Mouse (Mus musculus): ENCODE data around the gene Mrvi1.

The Mrvi1 gene

DNA sequence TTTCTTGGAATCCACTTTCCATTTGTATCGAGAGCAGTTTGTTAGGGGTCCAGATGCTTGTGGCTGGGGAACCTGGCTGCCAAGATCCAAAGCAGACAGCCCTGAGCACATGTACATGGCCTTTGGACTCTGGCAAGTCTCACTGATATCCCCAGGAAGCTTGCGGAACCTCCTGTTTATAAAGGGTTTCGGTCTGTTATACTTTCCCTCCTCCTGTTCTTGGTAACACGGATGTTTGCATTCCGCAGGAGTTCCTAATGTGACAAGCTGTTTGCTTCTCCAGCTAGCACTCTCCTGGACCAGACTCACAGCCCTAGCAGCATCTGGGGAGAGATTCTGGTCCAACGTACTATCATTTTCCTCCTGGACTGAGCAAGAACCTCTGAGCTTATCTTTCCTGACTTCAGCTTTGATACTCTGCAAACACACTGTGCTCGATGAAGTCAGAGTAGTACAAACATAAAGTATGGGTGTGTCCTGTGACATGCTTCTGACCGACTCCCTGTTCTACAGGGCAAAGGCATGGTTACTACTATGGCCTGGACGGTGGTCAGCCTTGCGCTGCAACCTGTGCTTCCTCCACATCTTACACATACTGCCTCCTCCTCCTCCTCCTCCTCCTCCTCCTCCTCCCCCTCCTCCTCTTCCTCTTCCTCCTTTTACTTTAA, 88.2 kb downstream of the Mrvi1 start:
- no peak for DNase-seq (ENCODE audit: low read depth, low spot score)

DNA sequence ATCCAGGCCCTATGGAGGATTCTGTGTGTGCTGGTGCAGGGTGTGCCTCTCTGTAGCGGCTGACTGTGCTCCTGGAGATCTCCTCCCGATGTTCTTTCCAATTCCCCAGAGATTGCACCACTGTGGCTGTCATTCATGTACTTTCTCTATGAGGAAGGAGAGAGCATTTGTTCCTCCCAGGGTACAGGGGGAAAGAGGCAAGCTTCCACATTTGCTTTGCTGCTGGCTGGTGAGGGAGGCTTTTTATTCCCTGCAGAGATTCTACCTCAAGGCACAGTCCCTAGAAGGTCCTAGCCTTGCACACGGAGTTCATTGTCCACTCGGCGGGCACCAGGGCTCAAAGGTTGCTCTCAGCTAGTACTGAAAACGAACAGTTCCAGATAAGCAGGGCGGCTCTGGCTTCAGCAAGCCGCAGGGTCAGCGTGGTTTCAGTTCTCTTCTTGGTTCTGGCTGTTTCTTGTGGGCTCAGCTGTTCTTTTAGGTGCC, 90.7 kb downstream of the Mrvi1 start:
- DNase-seq (ENCODE audit: low read depth, low spot score), result no peak

DNA sequence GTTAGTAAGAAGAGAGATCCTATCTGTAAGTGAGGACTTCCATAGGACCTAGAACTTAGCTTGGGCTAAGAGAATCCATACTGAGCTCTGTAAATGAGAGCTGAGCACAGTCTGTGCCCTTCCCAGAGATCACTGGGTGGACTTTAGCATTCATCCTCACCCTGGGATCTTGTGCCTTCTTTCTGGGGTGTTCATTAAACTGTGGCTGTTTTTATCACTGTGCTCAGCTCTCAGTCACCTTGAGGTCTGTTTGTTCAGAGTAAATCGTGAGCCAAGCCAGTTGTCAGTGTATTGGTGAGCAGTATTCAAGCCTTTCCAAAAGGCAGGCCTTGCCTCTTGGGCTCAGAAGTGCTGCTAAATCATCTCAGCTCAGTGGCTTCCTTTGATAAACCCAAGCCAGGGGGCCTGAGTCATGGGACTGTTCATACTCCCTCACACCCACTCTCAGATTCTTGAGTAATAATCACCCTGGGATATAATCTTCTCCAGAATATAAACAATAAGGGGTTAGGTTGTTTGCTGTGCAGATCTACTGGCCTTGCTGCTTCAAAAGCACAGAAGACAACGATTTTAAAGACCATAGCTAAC, 100.4 kb downstream of the Mrvi1 start:
- DNase-seq (ENCODE audit: low read depth, low spot score), result no peak

DNA sequence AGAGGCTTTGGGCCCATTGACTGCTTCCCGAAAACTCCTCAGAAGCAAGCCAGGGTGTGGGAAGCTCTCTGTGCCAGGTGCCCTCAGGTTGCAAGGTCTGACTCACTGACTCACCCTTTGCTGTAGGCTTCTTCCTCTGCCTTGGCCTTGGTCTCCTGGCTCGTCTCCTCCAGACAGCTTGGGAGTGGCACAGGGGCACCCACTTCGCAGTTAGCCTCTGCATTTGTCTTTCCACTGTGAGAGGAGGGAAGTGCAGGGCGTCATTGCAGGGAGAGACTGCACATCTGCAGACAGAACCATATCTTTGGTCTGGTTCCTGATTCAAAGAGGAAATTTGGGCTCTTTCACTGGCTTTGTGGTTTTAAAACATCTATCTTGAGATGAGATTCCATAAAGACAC, 104.2 kb downstream of the Mrvi1 start:
- DNase-seq (ENCODE audit: low read depth, low spot score), result no peak

DNA sequence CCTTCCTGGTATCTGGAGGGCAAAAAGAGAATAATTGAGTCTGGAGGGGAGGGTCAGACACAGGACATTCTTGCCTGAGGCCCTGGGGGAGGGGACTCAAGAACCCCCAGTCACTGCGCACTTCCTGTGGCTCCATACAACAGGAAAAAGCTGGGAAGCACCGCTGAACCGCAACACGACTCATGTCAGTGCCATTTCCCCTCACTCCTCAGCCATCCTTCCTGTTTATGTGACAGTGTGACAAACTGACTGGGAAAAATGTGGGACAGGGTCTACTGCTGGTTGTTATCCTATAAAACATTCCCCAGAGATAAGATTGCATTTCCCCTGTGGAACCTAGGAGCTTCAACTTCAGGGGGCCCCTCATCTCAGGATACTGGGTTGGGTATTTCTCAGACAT, 105.3 kb downstream of the Mrvi1 start:
- no peak for DNase-seq (ENCODE audit: low read depth, low spot score)

DNA sequence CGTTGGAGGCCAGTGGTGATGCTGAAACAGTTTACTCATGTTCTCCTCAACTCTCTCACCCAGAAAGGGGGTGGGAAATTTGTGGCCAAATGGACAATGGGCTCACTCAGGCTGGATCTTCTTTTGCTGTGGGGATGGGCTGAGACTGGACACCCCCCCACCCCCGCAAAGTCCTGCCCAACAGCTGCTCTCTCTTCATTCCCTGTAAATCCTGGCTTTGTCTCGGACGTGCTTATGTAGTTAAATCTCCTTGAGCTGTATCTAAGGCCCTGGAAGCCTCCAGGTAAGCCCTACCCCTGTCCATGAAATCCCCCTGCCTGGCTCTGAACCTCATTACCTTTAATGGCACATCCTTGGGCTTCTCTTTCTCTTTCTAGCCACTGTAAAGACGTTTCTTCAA, 113.5 kb downstream of the Mrvi1 start:
- no peak for DNase-seq (ENCODE audit: low read depth, low spot score)

DNA sequence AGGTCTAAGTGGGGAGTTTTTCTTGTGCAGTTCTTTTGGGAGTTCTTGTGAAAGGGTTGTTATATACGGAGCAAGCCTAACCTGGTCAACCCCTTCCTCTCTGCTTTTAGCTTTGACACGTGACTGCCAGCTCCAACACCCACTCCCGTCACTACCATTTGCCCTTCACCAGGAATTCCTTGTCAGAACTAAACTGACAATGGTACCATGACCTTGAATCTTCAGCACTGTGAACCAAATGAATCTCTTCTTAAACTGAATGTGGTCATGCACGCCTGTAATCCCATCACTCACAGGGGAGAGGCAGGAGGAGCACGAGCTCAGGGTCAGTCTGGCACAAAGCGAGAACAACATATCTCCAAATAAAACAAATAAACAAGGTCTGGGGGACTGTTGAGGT, 115.1 kb downstream of the Mrvi1 start:
- no peak for DNase-seq (ENCODE audit: low read depth, low spot score)

DNA sequence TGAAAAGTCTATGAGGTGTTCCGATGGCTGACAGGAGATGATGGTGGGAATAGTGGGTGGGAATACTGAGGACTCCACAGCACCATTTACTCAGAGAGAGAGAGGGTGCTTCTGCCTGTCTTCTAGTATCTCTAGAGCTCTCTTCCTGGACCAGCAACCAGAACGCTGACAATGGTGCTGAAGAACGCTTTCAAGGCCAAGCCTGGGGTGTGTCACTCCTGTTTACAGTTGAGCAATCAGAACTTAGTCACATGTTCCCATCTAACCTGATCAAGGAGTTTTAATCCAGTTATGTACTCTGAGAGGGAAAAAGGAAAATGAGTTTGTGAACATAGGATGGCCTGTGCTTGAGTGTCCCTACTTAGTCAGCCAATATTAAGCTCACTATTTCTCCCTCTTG, 116.2 kb downstream of the Mrvi1 start:
- no peak for DNase-seq (ENCODE audit: low read depth, low spot score)

DNA sequence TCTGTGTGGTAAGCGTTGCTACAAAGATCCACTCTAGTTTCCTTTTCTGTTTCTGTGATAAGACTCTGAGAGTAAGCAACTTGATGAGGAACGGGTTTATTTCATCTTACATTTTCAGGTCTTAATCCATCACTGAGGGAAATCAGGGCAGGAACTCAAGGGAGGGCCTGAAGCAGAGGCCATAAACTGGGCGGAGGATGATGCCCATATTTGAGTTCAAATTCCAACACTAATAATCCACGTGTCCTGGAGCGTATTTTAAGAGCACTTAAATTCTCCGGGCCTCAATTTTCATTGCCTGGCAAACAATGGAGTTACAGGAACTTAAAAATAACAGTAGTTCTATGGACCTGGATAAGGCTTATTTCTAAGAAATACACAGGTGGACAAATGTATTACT, 116.7 kb downstream of the Mrvi1 start:
- DNase-seq (ENCODE audit: low read depth, low spot score), result no peak

DNA sequence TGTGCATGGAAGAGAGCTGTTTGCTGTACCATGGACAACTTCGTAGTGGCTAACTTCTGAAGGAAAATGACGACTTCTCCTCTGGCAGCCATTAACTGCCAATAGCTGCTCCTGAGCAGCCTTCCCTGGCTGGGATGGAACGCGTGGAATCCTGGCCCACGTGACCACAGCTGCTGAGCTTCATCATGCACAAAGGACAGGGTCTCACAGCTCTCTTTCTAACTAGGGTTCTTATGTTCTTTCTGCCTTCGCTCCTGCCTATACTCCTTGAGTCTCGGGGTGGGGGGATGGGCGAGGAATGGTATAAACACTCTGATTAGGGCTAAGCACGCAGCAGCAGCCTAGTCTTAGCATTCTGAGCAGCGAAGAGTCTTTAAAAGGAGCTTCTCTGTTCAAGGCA, 117.2 kb downstream of the Mrvi1 start:
- DNase-seq (ENCODE audit: low read depth, low spot score), result no peak

DNA sequence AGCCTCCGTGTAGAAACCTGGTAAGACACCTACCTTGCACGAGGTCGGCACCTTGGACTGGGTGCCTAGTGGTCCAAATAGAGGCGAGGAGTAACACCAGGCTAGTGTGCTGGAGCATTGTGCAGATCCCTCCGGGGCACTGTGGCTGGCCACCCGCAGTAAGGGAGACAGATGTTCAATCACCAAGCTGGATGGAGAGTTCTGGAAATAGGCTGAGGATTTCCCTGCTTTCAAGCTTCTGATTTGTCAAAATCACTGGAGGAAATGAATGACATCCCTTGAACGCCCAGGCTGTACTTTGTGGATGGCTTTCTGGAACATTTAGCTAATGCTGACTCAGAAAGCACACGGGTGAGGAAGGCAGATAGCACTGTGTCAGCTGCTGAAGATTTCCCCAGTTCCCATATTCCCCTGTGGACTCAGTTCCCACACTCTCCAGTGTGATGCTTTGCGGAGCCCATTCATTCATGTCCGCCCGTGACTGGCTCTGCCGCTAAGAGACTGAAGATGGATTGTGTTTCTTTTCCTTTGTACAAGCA, 119.4 kb downstream of the Mrvi1 start, which contains the start of gene Lyve1:
TSS of gene Lyve1 (minus strand) at position 489 of the 539 bp plus-strand sequence.
- no peak for DNase-seq (ENCODE audit: low read depth, low spot score)

DNA sequence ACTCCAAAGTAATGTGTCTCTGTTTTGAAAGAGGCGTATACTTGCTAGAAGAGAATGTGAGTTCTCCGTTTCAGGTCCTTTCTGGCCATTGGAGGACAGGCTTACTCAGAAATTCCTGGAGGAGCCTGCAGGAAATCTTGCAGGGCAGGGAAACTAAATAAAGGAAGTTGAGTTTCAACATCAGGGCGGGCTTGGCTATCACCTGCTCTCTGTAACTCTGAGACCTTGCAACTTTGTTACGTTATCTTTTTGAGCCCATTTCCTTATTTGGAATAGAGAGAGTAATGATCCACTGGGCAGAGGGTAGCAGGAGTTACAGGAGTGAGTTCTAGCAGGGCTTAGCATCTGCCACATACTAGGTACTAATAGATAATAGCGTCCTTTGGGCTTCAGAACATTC, 122.1 kb downstream of the Mrvi1 start:
- no peak for DNase-seq (ENCODE audit: low read depth, low spot score)

DNA sequence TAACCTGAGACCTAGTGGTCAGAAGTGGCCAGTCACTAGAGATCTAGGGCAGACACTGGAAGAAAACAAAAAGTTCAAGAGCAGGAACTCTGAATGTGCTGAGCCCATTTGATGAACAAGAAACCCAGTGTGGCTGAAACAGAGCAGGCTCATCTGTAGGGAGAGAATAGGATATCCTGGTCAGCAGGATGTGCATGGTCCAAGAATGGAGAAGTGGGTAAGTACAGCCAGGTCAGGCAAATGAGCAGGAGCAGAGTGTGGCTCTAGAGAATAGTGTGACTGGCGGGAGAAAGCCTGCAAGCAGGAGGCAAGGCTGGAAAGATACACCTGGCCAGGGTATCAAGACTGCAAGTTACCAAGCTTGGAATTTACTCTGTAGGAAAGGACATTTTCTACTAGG, 126.7 kb downstream of the Mrvi1 start:
- DNase-seq (ENCODE audit: low read depth, low spot score), result no peak

DNA sequence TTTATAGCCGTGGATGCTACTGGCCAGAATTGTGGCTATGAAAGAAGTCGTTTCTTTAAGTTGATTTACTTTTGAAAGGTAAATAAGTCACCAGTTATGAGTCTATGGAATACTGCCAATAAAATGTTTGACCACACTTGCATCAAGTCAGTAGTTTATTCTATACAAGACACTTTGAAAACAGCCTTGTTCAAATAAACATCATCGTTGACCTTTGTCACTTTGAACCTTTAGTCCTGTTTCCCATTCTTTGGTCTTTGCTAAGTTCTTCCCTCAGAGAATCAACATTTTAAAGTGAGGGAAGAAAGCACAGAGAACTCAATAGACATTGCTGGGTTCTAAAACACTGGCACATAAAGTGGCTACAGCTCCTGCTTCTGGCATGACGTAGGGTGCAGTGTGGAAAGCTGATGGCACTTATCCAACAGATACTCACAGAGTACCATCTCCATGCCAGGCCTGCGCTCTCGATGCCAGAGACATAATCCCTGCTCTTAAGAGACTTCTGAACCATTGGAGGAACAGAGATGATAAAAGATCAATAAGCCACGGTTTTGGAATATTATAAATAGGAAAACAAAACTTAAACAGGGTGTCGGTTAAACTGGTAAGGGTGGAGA, 127.2 kb downstream of the Mrvi1 start:
- DNase-seq (ENCODE audit: low read depth, low spot score), result no peak

DNA sequence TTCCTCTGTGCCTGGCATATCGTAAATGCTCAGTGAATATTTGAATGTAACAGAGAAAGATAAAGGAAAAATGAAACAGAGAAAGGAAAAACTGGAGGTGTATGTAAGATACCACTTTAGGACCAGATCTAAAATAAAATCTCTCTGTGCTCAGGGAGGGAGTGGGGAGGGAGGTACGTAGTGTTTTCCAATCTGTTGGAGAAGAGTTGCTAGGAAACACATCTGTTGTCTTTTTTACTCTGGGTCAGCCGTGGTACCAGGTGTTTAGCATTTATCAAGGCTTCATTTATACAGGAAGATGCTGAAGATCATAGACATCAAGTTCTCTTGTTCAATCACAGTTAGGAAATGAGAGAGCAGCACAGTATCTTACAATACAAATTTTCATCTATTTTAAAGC, 127.7 kb downstream of the Mrvi1 start:
- DNase-seq (ENCODE audit: low read depth, low spot score), result no peak

DNA sequence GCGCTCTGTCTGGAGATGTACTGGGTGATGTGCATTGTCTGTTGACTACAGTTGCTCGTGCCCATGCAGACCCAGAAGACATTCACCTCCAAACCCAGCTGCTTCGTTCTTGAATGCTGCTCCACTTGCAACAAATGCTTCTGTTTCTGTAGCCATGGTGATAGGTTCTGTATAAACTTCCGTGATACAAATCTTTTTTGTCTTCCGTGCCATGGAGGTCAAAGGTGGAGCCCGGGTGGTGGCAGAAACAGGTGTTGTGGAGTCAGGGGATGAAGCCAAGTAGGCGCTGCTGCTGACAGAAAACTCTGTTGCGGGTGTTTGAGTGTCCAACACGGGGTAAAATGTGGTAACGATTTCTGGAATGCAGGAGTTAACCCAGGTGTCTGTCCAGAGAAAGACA, 128.7 kb downstream of the Mrvi1 start:
- no peak for DNase-seq (ENCODE audit: low read depth, low spot score)

DNA sequence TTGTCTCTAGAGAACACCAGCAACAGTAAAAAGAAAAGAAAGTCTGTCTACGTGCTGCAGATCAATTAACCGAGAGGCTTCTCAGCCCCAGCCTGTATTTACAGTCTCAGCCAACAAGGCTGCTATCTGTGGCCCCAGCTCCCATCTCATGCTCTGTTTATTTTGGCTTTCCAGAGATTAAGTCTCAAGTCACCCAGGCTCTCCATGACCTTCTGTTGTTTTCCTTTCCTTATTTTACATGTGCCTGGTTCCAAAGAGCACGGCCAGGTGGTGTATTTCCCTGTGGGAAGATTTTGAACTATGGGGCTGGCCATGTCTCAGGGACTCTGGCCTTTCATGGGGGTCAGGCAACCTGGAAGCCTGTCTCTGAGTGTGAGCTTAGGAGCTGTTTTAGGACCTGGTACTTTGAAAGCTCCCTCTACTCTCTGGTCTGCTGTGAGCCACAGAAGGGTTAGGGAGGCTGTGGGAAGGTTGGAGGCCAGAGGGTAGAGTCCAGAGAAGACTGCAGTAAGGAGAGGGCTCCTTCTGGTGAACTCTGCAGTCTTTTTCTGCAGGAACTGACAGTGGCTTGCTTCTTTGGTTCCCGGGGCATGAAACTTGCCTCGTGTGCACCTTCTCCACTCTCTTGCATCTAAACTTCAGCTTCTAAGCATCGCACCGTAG, 130.6 kb downstream of the Mrvi1 start:
- DNase-seq (ENCODE audit: low read depth, low spot score), result no peak

DNA sequence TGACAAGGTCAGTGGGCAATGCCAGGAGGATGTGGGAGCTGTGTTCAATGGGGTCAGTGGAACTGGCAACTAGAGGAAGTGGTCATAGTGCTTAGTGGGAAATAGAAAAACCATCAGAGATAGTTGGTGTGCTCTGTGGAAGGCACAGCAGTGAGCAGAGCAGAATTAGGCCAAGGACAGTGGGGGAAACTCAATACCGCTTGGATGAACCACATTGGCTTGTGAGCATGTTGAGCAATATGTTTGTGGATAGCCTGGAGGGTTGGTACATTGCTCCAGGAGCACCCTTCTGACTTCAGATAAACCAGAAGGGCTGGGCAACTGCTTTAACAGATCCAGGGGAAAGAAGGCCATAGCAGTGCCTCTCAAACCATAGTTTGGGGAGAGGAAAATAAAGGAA, 133.9 kb downstream of the Mrvi1 start:
- DNase-seq (ENCODE audit: low read depth, low spot score), result no peak

DNA sequence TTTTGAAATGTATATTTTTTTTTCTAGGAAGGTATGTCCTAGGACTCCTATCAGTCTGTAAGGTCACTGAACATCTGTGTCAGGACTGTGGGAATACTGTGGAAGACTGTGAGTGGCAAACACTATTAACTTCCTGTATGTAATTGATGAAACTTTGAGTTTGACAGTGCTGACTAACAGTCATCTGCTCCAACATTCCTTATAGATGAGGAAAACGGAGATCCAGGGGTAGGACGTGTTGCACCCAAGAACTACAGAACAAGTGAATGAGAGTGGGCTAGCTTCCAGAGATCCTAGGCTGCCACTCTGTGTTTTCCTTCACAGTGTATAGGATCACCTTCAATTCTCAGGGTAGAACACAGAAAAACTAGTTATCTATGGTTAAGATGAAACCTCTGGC, 134.9 kb downstream of the Mrvi1 start:
- no peak for DNase-seq (ENCODE audit: low read depth, low spot score)

DNA sequence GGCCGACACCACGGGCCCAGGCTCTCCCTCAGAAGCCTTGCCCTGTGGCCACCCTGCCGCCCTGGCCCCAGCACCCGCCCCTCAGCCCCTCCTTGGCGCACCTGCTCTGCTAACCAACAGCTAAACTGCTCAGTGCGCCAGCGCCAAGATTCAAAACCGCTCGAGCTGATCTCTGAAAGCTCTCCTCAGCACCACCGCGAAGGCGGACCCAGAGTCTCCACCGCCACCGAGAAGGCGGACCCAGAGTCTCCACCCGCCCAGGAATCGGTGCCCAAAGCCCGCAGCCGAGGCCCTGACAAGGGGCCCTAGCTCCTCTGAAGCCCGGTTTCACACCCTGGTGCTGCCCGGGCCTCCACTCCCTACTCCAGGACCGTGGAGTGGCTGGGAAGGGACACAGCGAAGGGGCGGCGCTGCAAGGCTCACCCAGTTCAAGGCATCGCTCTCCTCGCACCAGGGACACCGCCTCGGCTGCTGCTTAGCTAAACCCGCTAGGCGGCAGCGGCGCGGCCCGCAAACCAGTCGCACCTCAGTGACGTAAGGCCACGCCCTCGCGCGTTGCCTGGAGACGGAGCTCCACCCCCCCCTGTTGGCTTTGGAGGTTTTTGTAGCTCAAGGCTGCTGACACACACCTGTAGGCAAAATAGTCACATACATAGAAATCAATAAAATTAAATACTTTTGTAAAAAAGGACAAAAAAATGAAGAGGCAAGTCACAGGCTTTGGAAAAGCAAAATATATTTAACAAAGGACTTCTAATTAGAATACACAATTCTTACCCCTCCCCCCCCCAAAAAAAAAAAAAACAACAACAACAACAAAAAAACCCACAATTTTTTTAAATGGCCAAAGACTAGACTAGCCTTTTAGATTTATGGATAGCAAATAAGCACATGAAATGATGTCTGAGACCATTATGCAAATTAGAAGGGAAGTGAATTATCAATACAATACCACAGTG, 138.1 kb downstream of the Mrvi1 start, which contains the start of gene Rnf141:
TSS of gene Rnf141 (minus strand) at position 542 of the 959 bp plus-strand sequence.
- DNase-seq (ENCODE audit: low read depth, low spot score), result peak; percentile 87

DNA sequence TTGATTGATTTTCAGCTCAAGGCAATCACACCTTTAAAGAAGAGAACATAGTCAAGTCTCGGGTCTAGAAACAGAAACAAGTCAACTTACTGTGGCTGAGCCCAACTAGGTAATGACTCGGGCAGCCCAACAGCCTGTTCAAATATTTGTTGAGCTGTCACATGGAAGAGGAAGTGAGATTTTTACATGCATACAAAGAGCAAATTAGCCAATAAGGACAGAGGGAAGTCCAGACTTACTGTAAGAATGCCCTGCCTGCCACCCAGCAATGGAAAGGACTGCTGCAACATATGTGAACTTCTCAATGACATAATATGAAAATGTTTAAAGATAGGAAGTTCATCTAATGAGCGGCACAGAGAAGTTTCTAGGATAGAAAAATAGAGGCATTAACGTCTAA, 141.9 kb downstream of the Mrvi1 start:
- no peak for DNase-seq (ENCODE audit: low read depth, low spot score)
